Mouse (Mus musculus): ENCODE results near the gene Npr2.

- TF ChIP-seq CTCF (IDR thresholded peaks at IDR 0.05; ENCODE audit: extremely low read depth, insufficient read depth, low read length) (no peak), POLR2A (IDR thresholded peaks at IDR 0.05; ENCODE audit: extremely low read depth, insufficient read depth, low read length) (no peak)
Observed at GRCm38 (mm10) chr4:43636751-43637150, 5.0 kb downstream of the Npr2 start.
